Mouse (Mus musculus): ENCODE results near the gene Arhgap31. TPM values are rescaled to one million over a fixed set of nuclear protein-coding genes. Genes with fewer than 3 reads are reported as not detected.

The Arhgap31 gene
- polyA plus RNA-seq, 1 experiment = 6.1 TPM

GRCm38 (mm10) chr16:38594435-38594834, 118.6 kb downstream of the Arhgap31 start:
- WGBS = 88% methylated on average over 1 of the region's 1 CpGs
- Histone ChIP-seq H3K27ac (ENCODE audit: control insufficient read depth, insufficient read depth, low read depth, low read length, poor library complexity) (no peak overlapping the region), H3K4me1 (ENCODE audit: control insufficient read depth, insufficient read depth, low read length) (no peaks in the 10 kb centered on the region; the same call in 1 of the 2 replicates), H3K4me3 (replicated peaks; ENCODE audit: control insufficient read depth, low read depth, low read length) (no peak overlapping the region)
- no peak for TF ChIP-seq POLR2A (IDR thresholded peaks at IDR 0.05; ENCODE audit: borderline replicate concordance, control insufficient read depth, low read depth, low read length)
- no peak for TF ChIP-seq CTCF (IDR thresholded peaks at IDR 0.05; ENCODE audit: control insufficient read depth, insufficient read depth, low read length)

DNA sequence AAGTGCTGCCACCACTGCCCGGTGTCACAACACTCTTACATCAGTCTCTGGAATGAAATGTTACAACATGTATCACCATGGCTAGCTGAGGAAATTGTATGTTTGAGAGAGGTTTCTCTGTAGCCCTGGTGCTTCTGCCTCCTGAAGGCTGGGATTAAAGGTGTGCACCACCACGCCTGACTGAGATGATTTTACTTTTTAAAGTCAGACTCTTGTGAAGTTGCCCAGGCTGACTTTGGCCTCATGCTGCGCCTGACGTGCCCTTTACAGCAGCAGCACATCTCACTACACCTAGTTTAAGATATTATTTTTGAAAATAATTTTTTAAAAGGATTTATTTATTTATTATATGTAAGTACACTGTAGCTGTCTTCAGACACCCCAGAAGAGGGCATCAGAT, 120.1 kb downstream of the Arhgap31 start:
- H3K4me1 ChIP-seq (ENCODE audit: control insufficient read depth, insufficient read depth, low read length) = no peaks in the 10 kb centered on the region; the same call in 1 of the 2 replicates
- H3K4me3 ChIP-seq (replicated peaks; ENCODE audit: control insufficient read depth, low read depth, low read length) = no peak overlapping the region
- TF ChIP-seq POLR2A (IDR thresholded peaks at IDR 0.05; ENCODE audit: borderline replicate concordance, control insufficient read depth, low read depth, low read length) (no peak), CTCF (IDR thresholded peaks at IDR 0.05; ENCODE audit: control insufficient read depth, insufficient read depth, low read length) (no peak)
- 75% methylated on average over 4 of the region's 4 CpGs for WGBS
- H3K27ac ChIP-seq (ENCODE audit: control insufficient read depth, insufficient read depth, low read depth, low read length, poor library complexity) = no peak overlapping the region

- WGBS = 86% methylated on average over 12 of the region's 12 CpGs
- Histone ChIP-seq H3K4me3 (replicated peaks; ENCODE audit: control insufficient read depth, low read depth, low read length) (no peak overlapping the region), H3K27ac (ENCODE audit: control insufficient read depth, insufficient read depth, low read depth, low read length, poor library complexity) (no peak overlapping the region), H3K4me1 (ENCODE audit: control insufficient read depth, insufficient read depth, low read length) (peaks cover 2% of the 10 kb centered on the region; the same call in 1 of the 2 replicates)
- no peak for TF ChIP-seq CTCF (IDR thresholded peaks at IDR 0.05; ENCODE audit: control insufficient read depth, insufficient read depth, low read length)
- TF ChIP-seq POLR2A (IDR thresholded peaks at IDR 0.05; ENCODE audit: borderline replicate concordance, control insufficient read depth, low read depth, low read length) = no peak
Measured at GRCm38 (mm10) chr16:38592026-38592678, 120.9 kb downstream of the Arhgap31 start.

DNA sequence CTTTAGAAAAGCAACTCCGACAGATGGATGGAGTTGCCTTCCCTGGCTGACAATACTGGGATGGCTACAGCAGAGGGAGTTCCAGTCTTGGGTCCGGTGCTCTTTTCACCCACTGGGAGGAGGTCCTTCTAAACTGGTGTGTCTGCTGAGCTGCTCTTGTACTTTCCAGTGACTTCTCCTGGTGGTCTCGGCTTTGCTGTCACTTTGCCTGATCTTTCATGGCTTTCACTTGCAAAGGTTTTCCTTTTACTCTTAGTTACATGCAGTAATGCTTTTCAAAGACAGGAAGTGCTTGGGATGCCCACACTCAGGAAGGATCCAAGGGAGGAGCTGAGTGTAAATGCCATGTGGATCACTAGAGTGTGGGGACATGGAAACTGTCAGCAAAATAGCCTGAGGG, 121.6 kb downstream of the Arhgap31 start:
- WGBS = 79% methylated on average over 3 of the region's 3 CpGs
- Histone ChIP-seq H3K27ac (ENCODE audit: control insufficient read depth, insufficient read depth, low read depth, low read length, poor library complexity) (no peak overlapping the region), H3K4me1 (ENCODE audit: control insufficient read depth, insufficient read depth, low read length) (peaks cover 2% of the 10 kb centered on the region; the same call in 1 of the 2 replicates), H3K4me3 (replicated peaks; ENCODE audit: control insufficient read depth, low read depth, low read length) (no peak overlapping the region)
- TF ChIP-seq CTCF (IDR thresholded peaks at IDR 0.05; ENCODE audit: control insufficient read depth, insufficient read depth, low read length) = no peak
- no peak for TF ChIP-seq POLR2A (IDR thresholded peaks at IDR 0.05; ENCODE audit: borderline replicate concordance, control insufficient read depth, low read depth, low read length)

GRCm38 (mm10) chr16:38587572-38587971, 125.5 kb downstream of the Arhgap31 start:
- Histone ChIP-seq H3K27ac (ENCODE audit: control insufficient read depth, insufficient read depth, low read depth, low read length, poor library complexity) (no peak overlapping the region), H3K4me1 (ENCODE audit: control insufficient read depth, insufficient read depth, low read length) (peaks cover 2% of the 10 kb centered on the region; the same call in 1 of the 2 replicates), H3K4me3 (replicated peaks; ENCODE audit: control insufficient read depth, low read depth, low read length) (no peak overlapping the region)
- WGBS = 82% methylated on average over 4 of the region's 4 CpGs
- TF ChIP-seq CTCF (IDR thresholded peaks at IDR 0.05; ENCODE audit: control insufficient read depth, insufficient read depth, low read length) = no peak
- no peak for TF ChIP-seq POLR2A (IDR thresholded peaks at IDR 0.05; ENCODE audit: borderline replicate concordance, control insufficient read depth, low read depth, low read length)

DNA sequence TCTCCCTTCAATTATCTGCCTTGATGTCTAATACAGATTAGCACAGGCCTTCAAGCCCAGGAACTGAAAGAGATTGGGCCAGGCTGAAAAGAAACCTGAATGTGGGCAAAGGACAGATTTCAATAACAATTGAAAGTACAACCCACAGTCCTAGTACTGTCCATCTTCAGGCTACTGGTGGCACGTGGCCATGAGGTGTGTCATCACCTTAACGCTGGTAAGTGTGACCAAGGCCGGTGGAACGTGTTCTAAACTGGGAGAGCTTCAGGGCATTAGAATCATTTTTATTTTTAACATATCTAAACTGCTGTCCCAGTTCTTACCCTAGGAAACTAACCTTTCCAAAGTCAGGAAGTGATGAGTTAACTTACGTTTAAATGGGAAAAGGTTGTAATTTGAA, 125.9 kb downstream of the Arhgap31 start:
- TF ChIP-seq POLR2A (IDR thresholded peaks at IDR 0.05; ENCODE audit: borderline replicate concordance, control insufficient read depth, low read depth, low read length) (no peak), CTCF (IDR thresholded peaks at IDR 0.05; ENCODE audit: control insufficient read depth, insufficient read depth, low read length) (no peak)
- 81% methylated on average over 5 of the region's 5 CpGs for WGBS
- Histone ChIP-seq H3K27ac (ENCODE audit: control insufficient read depth, insufficient read depth, low read depth, low read length, poor library complexity) (no peak overlapping the region), H3K4me1 (ENCODE audit: control insufficient read depth, insufficient read depth, low read length) (peaks cover 2% of the 10 kb centered on the region; the same call in 1 of the 2 replicates), H3K4me3 (replicated peaks; ENCODE audit: control insufficient read depth, low read depth, low read length) (no peak overlapping the region)

DNA sequence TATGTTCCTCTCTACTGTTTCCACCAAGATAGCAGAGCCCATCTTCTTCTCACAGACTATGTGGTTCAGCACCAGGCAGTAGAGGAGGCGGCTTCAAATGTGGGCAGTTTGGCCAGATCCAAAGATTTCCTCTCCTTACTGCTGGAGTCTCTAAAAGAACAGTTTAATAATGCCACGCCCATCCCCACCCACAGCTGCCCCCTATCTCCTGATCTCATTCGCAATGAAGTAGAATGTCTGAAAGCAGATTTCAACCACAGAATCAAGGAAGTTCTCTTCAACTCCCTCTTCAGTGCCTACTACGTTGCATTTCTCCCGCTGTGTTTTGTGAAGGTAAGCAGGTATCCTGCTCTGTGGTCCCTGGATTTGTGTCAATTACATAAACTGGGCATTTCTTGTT, 127.9 kb downstream of the Arhgap31 start:
- Histone ChIP-seq H3K27ac (ENCODE audit: control insufficient read depth, insufficient read depth, low read depth, low read length, poor library complexity) (no peak overlapping the region), H3K4me1 (ENCODE audit: control insufficient read depth, insufficient read depth, low read length) (peaks cover 2% of the 10 kb centered on the region; the same call in 1 of the 2 replicates), H3K4me3 (replicated peaks; ENCODE audit: control insufficient read depth, low read depth, low read length) (no peak overlapping the region)
- TF ChIP-seq CTCF (IDR thresholded peaks at IDR 0.05; ENCODE audit: control insufficient read depth, insufficient read depth, low read length) (no peak), POLR2A (IDR thresholded peaks at IDR 0.05; ENCODE audit: borderline replicate concordance, control insufficient read depth, low read depth, low read length) (no peak)
- WGBS = 53% methylated on average over 5 of the region's 5 CpGs

- WGBS = 85% methylated on average over 7 of the region's 7 CpGs
- Histone ChIP-seq H3K27ac (ENCODE audit: control insufficient read depth, insufficient read depth, low read depth, low read length, poor library complexity) (no peak overlapping the region), H3K4me1 (ENCODE audit: control insufficient read depth, insufficient read depth, low read length) (peaks cover 2% of the 10 kb centered on the region; the same call in 1 of the 2 replicates), H3K4me3 (replicated peaks; ENCODE audit: control insufficient read depth, low read depth, low read length) (no peak overlapping the region)
- TF ChIP-seq CTCF (IDR thresholded peaks at IDR 0.05; ENCODE audit: control insufficient read depth, insufficient read depth, low read length) (no peak), POLR2A (IDR thresholded peaks at IDR 0.05; ENCODE audit: borderline replicate concordance, control insufficient read depth, low read depth, low read length) (no peak)
Measured at GRCm38 (mm10) chr16:38584761-38585160, 128.3 kb downstream of the Arhgap31 start.
